Mouse (Mus musculus) lung, postnatal 25 days (tissue): ENCODE data around the gene Mcm2.
A peak's percentile ranks its signal among the peaks of the same experiment; 100 is the strongest.

Source experiments
- DNase-seq: peaks from one replicate; pipeline ENCODE4 v3.0.0; 2022; ENCODE audit warnings: low spot score

Mcm2 gene

GRCm38 (mm10) chr6:88889410-88890042, 9.1 kb downstream of the Mcm2 start:
- no peak for DNase-seq

GRCm38 (mm10) chr6:88886417-88886967, 12.1 kb downstream of the Mcm2 start:
- DNase-seq, result no peak

GRCm38 (mm10) chr6:88885644-88886416, 12.8 kb downstream of the Mcm2 start:
- DNase-seq, result no peak

- no peak for DNase-seq
Measured at GRCm38 (mm10) chr6:88884690-88885089, 13.9 kb downstream of the Mcm2 start.

GRCm38 (mm10) chr6:88884195-88884594, 14.4 kb downstream of the Mcm2 start:
- DNase-seq, result no peak

- no peak for DNase-seq
Measured at GRCm38 (mm10) chr6:88881334-88881733, 17.2 kb downstream of the Mcm2 start.

GRCm38 (mm10) chr6:88879471-88879870, 19.1 kb downstream of the Mcm2 start:
- DNase-seq, result no peak

- DNase-seq, result peak; percentile 43
Measured at GRCm38 (mm10) chr6:88874868-88875508, 23.6 kb downstream of the Mcm2 start, which contains the start of gene Podxl2. TSS of gene Podxl2 (minus strand) at chr6:88875044.

GRCm38 (mm10) chr6:88873965-88874867, 24.4 kb downstream of the Mcm2 start:
- DNase-seq, result no peak

GRCm38 (mm10) chr6:88872811-88873210, 25.8 kb downstream of the Mcm2 start:
- DNase-seq, result no peak

- no peak for DNase-seq
Measured at GRCm38 (mm10) chr6:88871546-88871945, 27.0 kb downstream of the Mcm2 start.

GRCm38 (mm10) chr6:88870594-88870993, 28.0 kb downstream of the Mcm2 start:
- no peak for DNase-seq

GRCm38 (mm10) chr6:88869459-88869858, 29.1 kb downstream of the Mcm2 start:
- DNase-seq, result no peak

GRCm38 (mm10) chr6:88865704-88866103, 32.9 kb downstream of the Mcm2 start:
- DNase-seq, result no peak

GRCm38 (mm10) chr6:88860914-88861313, 37.7 kb downstream of the Mcm2 start:
- peak; percentile 32 for DNase-seq

GRCm38 (mm10) chr6:88858341-88858740, 40.2 kb downstream of the Mcm2 start:
- no peak for DNase-seq

GRCm38 (mm10) chr6:88857830-88858229, 40.8 kb downstream of the Mcm2 start:
- DNase-seq, result no peak

- DNase-seq, result no peak
Measured at GRCm38 (mm10) chr6:88857249-88857648, 41.3 kb downstream of the Mcm2 start.

- DNase-seq, result peak; percentile 54
Measured at GRCm38 (mm10) chr6:88855636-88856035, 42.9 kb downstream of the Mcm2 start.

- DNase-seq, result no peak
Measured at GRCm38 (mm10) chr6:88854509-88854908, 44.1 kb downstream of the Mcm2 start.

- no peak for DNase-seq
Measured at GRCm38 (mm10) chr6:88850034-88850433, 48.5 kb downstream of the Mcm2 start.

GRCm38 (mm10) chr6:88849270-88849669, 49.3 kb downstream of the Mcm2 start:
- no peak for DNase-seq
